Mouse (Mus musculus) layer of hippocampus, postnatal 25 days (tissue): ENCODE measurements around the gene Papss2. TPM values are rescaled to one million over a fixed set of nuclear protein-coding genes. Genes with fewer than 3 reads are reported as not detected.

Source experiments
- DNase-seq, 2 experiments: peaks; one replicate each; pipeline ENCODE4 v3.0.0; 2022; ENCODE audit warnings: mixed read lengths in 2 of 2, low spot score in 1 of 2; ENCODE audit errors: extremely low spot score in 1 of 2
- total RNA-seq, 2 experiments: library from RNA; stranded (reverse); gene quantifications; 2 replicates each; pipeline ENCODE4 v1.2.3; 2021

The Papss2 gene
- 10 to 100 TPM; 12.1 to 13.8 TPM for total RNA-seq

GRCm38 (mm10) chr19:32595506-32596286, at the start of gene Papss2:
TSS of gene Papss2 (plus strand) at chr19:32595790.
- DNase-seq, result peak; percentile 6 to 12

GRCm38 (mm10) chr19:32547396-32547795, 48.2 kb upstream of the Papss2 start:
- DNase-seq, result no peak

GRCm38 (mm10) chr19:32548202-32548601, 47.4 kb upstream of the Papss2 start:
- no peak for DNase-seq

GRCm38 (mm10) chr19:32550446-32550845, 45.1 kb upstream of the Papss2 start:
- DNase-seq, result no peak

GRCm38 (mm10) chr19:32551442-32551841, 44.1 kb upstream of the Papss2 start:
- no peak for DNase-seq

- no peak for DNase-seq
These were observed 43.5 kb upstream of the Papss2 start for GRCm38 (mm10) chr19:32552106-32552505.

GRCm38 (mm10) chr19:32553310-32553709, 42.3 kb upstream of the Papss2 start:
- no peak for DNase-seq

- no peak for DNase-seq
These were observed 40.3 kb upstream of the Papss2 start for GRCm38 (mm10) chr19:32555257-32555656.

GRCm38 (mm10) chr19:32567025-32567424, 28.6 kb upstream of the Papss2 start:
- DNase-seq, result no peak

GRCm38 (mm10) chr19:32567447-32567846, 28.1 kb upstream of the Papss2 start:
- DNase-seq, result no peak

- no peak for DNase-seq
These were observed 27.1 kb upstream of the Papss2 start for GRCm38 (mm10) chr19:32568470-32568869.

- DNase-seq, result no peak
These were observed 26.5 kb upstream of the Papss2 start for GRCm38 (mm10) chr19:32568961-32569653.

- DNase-seq, result no peak
These were observed 25.9 kb upstream of the Papss2 start for GRCm38 (mm10) chr19:32569725-32570124.

- DNase-seq, result no peak
These were observed 23.4 kb upstream of the Papss2 start for GRCm38 (mm10) chr19:32572191-32572590.

GRCm38 (mm10) chr19:32573259-32573658, 22.3 kb upstream of the Papss2 start:
- no peak for DNase-seq

- DNase-seq, result no peak
These were observed 20.7 kb upstream of the Papss2 start for GRCm38 (mm10) chr19:32574846-32575245.

- no peak for DNase-seq
These were observed 17.8 kb upstream of the Papss2 start for GRCm38 (mm10) chr19:32577749-32578148.

GRCm38 (mm10) chr19:32583091-32583766, 12.4 kb upstream of the Papss2 start:
- no peak for DNase-seq

- DNase-seq, result no peak
These were observed 7.9 kb upstream of the Papss2 start for GRCm38 (mm10) chr19:32587727-32588126.

- DNase-seq, result no peak
These were observed 2.8 kb upstream of the Papss2 start for GRCm38 (mm10) chr19:32592749-32593148.

GRCm38 (mm10) chr19:32593870-32594269, 1.7 kb upstream of the Papss2 start:
- no peak for DNase-seq
